Mouse (Mus musculus) cortical plate, adult 2 months (tissue): Measurements from ENCODE around the gene Hspb6.

ENCODE experiments used
- CTCF ChIP-seq: fragments of 200-500 bp; IDR thresholded peaks from 2 replicates; pipeline ENCODE4 v1.5.1; 2011; ENCODE audit warnings: mild to moderate bottlenecking, control low read depth, low read length; ENCODE audit not compliant: insufficient read depth; ENCODE audit errors: extremely low read depth
- POLR2A ChIP-seq: fragments of 200-500 bp; IDR thresholded peaks from 2 replicates; pipeline ENCODE4 v1.6.1; 2011; ENCODE audit warnings: mild to moderate bottlenecking, low read length, control low read depth; ENCODE audit not compliant: insufficient read depth; ENCODE audit errors: extremely low read depth

GRCm38 (mm10) chr7:30525954-30526353 is 26.0 kb upstream of the Hspb6 start:
- TF ChIP-seq CTCF (no peak), POLR2A (no peak)
